Mouse (Mus musculus): ENCODE measurements around the gene Slc30a4. TPM values are rescaled to one million over a fixed set of nuclear protein-coding genes. Genes with fewer than 3 reads are reported as not detected.

Gene Slc30a4
- polyA plus RNA-seq, 1 experiment from 2014 or later: 4.4 TPM

- 26% methylated on average over 12 of the region's 12 CpGs for WGBS
- H3K36me3 ChIP-seq (ENCODE audit: poor library complexity, severe bottlenecking): peaks cover 14% of the 10 kb centered on the region
These were observed 64.4 kb downstream of the Slc30a4 start for GRCm38 (mm10) chr2:122638029-122638428.

GRCm38 (mm10) chr2:122637526-122637997, 64.9 kb downstream of the Slc30a4 start:
- peaks cover 6% of the 10 kb centered on the region for H3K4me1 ChIP-seq
- peak; percentile 79 for ATAC-seq
- peaks cover 18% of the 10 kb centered on the region for H3K36me3 ChIP-seq (ENCODE audit: poor library complexity, severe bottlenecking)
- peaks cover 13% of the 10 kb centered on the region; the same call in 1 of the 2 replicates for H3K27me3 ChIP-seq
- WGBS: 2% methylated on average over 36 of the region's 36 CpGs
- peak overlapping the region; percentile 44 for H3K4me3 ChIP-seq
- H3K4me2 ChIP-seq: peak overlapping the region; percentile 76
- H3K9me3 ChIP-seq (replicated peaks): no peaks in the 10 kb centered on the region
- no peak overlapping the region for H3K27ac ChIP-seq
- peak overlapping the region; percentile 56; the same call in 1 of the 2 replicates for H3K9ac ChIP-seq

More at GRCm38 (mm10) chr2:122638029-122638428, 64.4 kb downstream of the Slc30a4 start:
- peak overlapping the region; percentile 76 for H3K4me2 ChIP-seq
- no peaks in the 10 kb centered on the region for H3K9me3 ChIP-seq (replicated peaks)
- peaks cover 13% of the 10 kb centered on the region; the same call in 1 of the 2 replicates for H3K27me3 ChIP-seq
- H3K9ac ChIP-seq: peak overlapping the region; percentile 56; the same call in 1 of the 2 replicates
- no peak for ATAC-seq
- no peak overlapping the region for H3K27ac ChIP-seq
- H3K4me3 ChIP-seq: peak overlapping the region; percentile 44
- peaks cover 6% of the 10 kb centered on the region for H3K4me1 ChIP-seq

GRCm38 (mm10) chr2:122636686-122637085, 65.8 kb downstream of the Slc30a4 start, which contains the start of gene AA467197:
Gene AA467197 (plus strand): TSS chr2:122636986.
- no peak for ATAC-seq
- WGBS: 78% methylated on average over 3 of the region's 3 CpGs
- peak within 1 kb of the TSS; percentile 44 for H3K4me3 ChIP-seq

More at GRCm38 (mm10) chr2:122636686-122637085, 65.8 kb downstream of the Slc30a4 start, which contains the start of gene AA467197:
- Histone ChIP-seq H3K9me3 (replicated peaks) (no peaks in the 10 kb centered on the region), H3K4me2 (peak within 1 kb of the TSS; percentile 76), H3K27ac (no peak within 1 kb of the TSS), H3K9ac (peak within 1 kb of the TSS; percentile 56; the same call in 1 of the 2 replicates), H3K27me3 (peaks cover 13% of the 10 kb centered on the region; the same call in 1 of the 2 replicates), H3K4me1 (peaks cover 15% of the 10 kb centered on the region), H3K36me3 (ENCODE audit: poor library complexity, severe bottlenecking) (peaks cover 20% of the 10 kb centered on the region)

MicroRNAs within 50 kb of the gene (microRNA counts, 519-probe panel; counts per million panel counts)
- microRNA mmu-miR-147: 177 counts per million, percentile 53 among the panel's probes with 10 or more counts

Small RNAs within 50 kb of the gene (microRNA-seq; reads per million reads assigned to microRNA genes)
- gene Mir147: 7.0 reads per million, percentile 19 among the genes with 10 or more reads in this experiment

Other genes starting within 250 kb of the Slc30a4 start
- not detected in 2 replicates for gene Gm14085, start 217.7 kb downstream of the Slc30a4 start, polyA plus RNA-seq (2015; fragmentation: Nextera tagmentation; extraction: Ambion mirVana)
- gene Gatm, start 91.4 kb downstream of the Slc30a4 start, polyA plus RNA-seq (2015; fragmentation: Nextera tagmentation; extraction: Ambion mirVana): 16.2 and 17.3 TPM in 2 replicates
- gene AA467197, start 65.7 kb downstream of the Slc30a4 start, polyA plus RNA-seq (2015; fragmentation: Nextera tagmentation; extraction: Ambion mirVana): 0.60 TPM in 1 of 2 replicates, not detected in the other
- 84.9 and 88.8 TPM in 2 replicates for gene Bloc1s6, start 35.8 kb upstream of the Slc30a4 start, polyA plus RNA-seq (2015; fragmentation: Nextera tagmentation; extraction: Ambion mirVana)
- gene Sqor, start 62.6 kb upstream of the Slc30a4 start, polyA plus RNA-seq (2015; fragmentation: Nextera tagmentation; extraction: Ambion mirVana): 2.3 and 5.6 TPM in 2 replicates